Mouse (Mus musculus): ENCODE measurements at regions not wholly inside any gene's neighbourhood (a gene's known extent, or its start where the extent isn't known, plus 50 kb on each side); places are given as distances from the start of the nearest gene placed in this dataset.

DNA sequence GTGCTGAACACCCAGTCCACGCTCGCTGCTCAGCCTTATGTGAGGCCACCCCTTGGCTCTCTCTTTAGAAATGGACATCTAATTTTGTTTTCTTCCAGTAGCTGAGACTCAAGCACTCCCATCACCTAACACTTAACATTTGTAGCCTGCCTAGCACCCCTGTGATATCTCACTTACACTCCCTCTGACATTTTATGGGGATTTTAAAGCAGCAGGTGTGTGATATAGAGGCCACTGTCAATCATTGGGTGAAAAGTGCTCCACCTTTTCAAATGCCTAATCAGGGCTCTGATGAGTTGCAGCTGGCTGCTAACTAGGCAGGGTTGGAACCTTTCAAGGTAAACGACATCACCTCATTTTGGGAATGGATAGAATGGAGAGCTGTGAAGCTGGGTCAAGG lies 90.2 kb downstream of the Gm12728 start:
- TF ChIP-seq POLR2A (IDR thresholded peaks at IDR 0.05; ENCODE audit: borderline replicate concordance, control insufficient read depth, low read depth, low read length) (no peak), CTCF (IDR thresholded peaks at IDR 0.05; ENCODE audit: control insufficient read depth, insufficient read depth, low read length) (no peak)
